Mouse (Mus musculus) bone marrow, adult 2 months (tissue): ENCODE results near the gene Fyttd1.
"Not testable (repeated sequence)": the region's sequence is repeated elsewhere in the genome, so short reads cannot be mapped to it uniquely, and the experiment has no call there.

Experiments used
- CTCF ChIP-seq: fragments of 200-500 bp; IDR thresholded peaks from 2 replicates; pipeline ENCODE4 v1.5.1; 2011; ENCODE audit warnings: low read length, control low read depth; ENCODE audit not compliant: control insufficient read depth, insufficient read depth
- POLR2A ChIP-seq: fragments of 200-500 bp; IDR thresholded peaks from 2 replicates; pipeline ENCODE4 v1.6.1; 2011; ENCODE audit warnings: low read depth, mild to moderate bottlenecking, control low read depth, low read length, borderline replicate concordance; ENCODE audit not compliant: control insufficient read depth

- not testable (repeated sequence) for TF ChIP-seq CTCF, POLR2A
Observed at GRCm38 (mm10) chr16:32941226-32941625, 63.9 kb downstream of the Fyttd1 start.
